Mouse (Mus musculus) forebrain, embryonic 14.5 days (tissue): ENCODE results near the gene Tmbim6. TPM values are rescaled to one million over a fixed set of nuclear protein-coding genes. Genes with fewer than 3 reads are reported as not detected.

ENCODE experiments used
- ATAC-seq: fragments of 200-750 bp; cut with Nextera tagmentation; 2 replicates; pipeline ENCODE4 v1.8.0; 2017; ENCODE audit warnings: mild to moderate bottlenecking, moderate library complexity
- DNase-seq: peaks from one replicate; pipeline ENCODE4 v3.0.0-alpha.2; 2015; ENCODE audit warnings: low spot score
- H3K27ac ChIP-seq: fragments of 300-500 bp; sonication (generic); 2 replicates; pipeline ENCODE4 v1.5.1; 2014; ENCODE audit warnings: low read depth, mild to moderate bottlenecking, control low read depth, low read length, moderate library complexity
- H3K27me3 ChIP-seq: fragments of 300-500 bp; sonication (generic); replicated peaks from 2 replicates; pipeline ENCODE4 v1.6.1; 2014; ENCODE audit warnings: low read length, control low read depth, mixed read lengths; ENCODE audit not compliant: control insufficient read depth, insufficient read depth
- H3K36me3 ChIP-seq: fragments of 300-500 bp; sonication (generic); 2 replicates; pipeline ENCODE4 v1.6.1; 2014; ENCODE audit warnings: low read length, control low read depth; ENCODE audit not compliant: control insufficient read depth, insufficient read depth
- H3K4me1 ChIP-seq: fragments of 300-500 bp; sonication (generic); 2 replicates; pipeline ENCODE4 v1.6.1; 2014; ENCODE audit warnings: antibody characterized with exemption, low read length, control low read depth; ENCODE audit not compliant: control insufficient read depth, insufficient read depth
- H3K4me2 ChIP-seq: fragments of 300-500 bp; sonication (generic); 2 replicates; pipeline ENCODE4 v1.6.1; 2014; ENCODE audit warnings: mild to moderate bottlenecking, control low read depth, low read length
- H3K4me3 ChIP-seq: fragments of 300-500 bp; sonication (generic); 2 replicates; pipeline ENCODE4 v1.5.1; 2014; ENCODE audit warnings: low read depth, low read length, control low read depth
- H3K9ac ChIP-seq: fragments of 300-500 bp; sonication (generic); 2 replicates; pipeline ENCODE4 v1.6.1; 2014; ENCODE audit warnings: mild to moderate bottlenecking, low read length, control low read depth, moderate library complexity
- H3K9me3 ChIP-seq: fragments of 300-500 bp; sonication (generic); replicated peaks from 2 replicates; pipeline ENCODE4 v1.6.1; 2016; ENCODE audit warnings: low read length, control low read depth, mixed read lengths; ENCODE audit not compliant: control insufficient read depth
- WGBS: fragments of 180-500 bp; shearing (Covaris S2); extraction: QIAGEN DNeasy Blood & Tissue Kit; methylation state at CpG from one replicate; pipeline ENCODE4 v1.1.7; 2014; 5-methylcytosine and 5-hydroxymethylcytosine counted together
- polyA plus RNA-seq: library from polyadenylated mRNA; unstranded; fragments of >200 nt; fragmentation: Nextera tagmentation; extraction: Ambion mirVana; gene quantifications from 2 replicates; pipeline ENCODE4 v1.2.1, GENCODE M21; 2014

Gene Tmbim6
- polyA plus RNA-seq: 230 and 247 TPM in 2 replicates

DNA sequence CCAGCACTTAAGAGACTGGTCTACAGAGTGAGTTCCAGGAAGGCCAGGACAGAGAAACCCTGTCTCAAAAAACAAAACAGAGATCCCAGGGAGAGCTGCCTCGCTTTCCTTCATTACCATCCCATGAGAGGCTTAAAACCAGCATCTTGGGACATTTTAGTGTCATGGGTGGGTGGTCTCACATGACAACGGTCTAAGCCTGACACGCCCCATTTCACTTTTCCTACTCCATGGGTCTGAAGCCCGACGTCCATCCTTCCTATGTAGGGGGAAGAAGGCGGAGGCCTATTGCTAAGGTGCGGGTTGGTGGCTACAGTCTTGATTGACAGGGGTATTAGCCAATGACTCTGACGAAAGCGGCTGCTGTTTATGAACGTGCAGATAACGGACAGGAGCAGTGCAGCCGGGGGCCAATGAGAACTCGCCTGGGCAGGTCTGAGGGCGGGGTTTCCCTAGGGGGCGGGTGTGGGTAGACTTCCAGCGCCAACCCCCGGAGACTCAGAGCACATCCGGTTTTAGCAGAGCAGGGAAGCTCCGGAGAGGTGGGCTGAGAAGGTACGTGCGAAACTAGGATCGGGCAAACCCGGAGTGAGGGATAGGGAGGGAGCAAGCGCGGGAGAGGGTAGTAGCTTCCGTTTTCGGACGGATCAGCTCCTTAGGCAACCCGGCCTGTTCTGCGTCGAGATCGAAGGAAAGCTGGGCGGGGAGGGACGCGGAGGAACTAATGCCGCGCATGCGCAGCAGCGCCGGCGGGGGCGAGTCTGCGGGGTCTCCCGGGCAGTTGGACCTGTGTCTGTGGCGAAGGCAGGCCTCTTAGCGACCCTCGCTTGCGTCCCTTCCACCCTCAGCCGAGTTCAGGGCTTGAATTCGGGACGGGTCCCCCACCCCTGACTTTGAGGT, at the start of gene Tmbim6:
TSS of gene Tmbim6 (plus strand) at position 397 of the 900 bp plus-strand sequence.
- H3K9ac ChIP-seq: peak within 1 kb of the TSS; percentile 82
- ATAC-seq (peak; percentile 100), DNase-seq (peak; percentile 100)
- no peaks in the 10 kb centered on the region for H3K9me3 ChIP-seq
- peak within 1 kb of the TSS; percentile 70 for H3K27ac ChIP-seq
- peaks cover 20% of the 10 kb centered on the region for H3K4me1 ChIP-seq
- under 1% methylated on average over 51 of the region's 51 CpGs for WGBS
- H3K36me3 ChIP-seq: no peaks in the 10 kb centered on the region
- H3K27me3 ChIP-seq: no peaks in the 10 kb centered on the region
- peak within 1 kb of the TSS; percentile 99 for H3K4me2 ChIP-seq
- peak within 1 kb of the TSS; percentile 79 for H3K4me3 ChIP-seq

DNA sequence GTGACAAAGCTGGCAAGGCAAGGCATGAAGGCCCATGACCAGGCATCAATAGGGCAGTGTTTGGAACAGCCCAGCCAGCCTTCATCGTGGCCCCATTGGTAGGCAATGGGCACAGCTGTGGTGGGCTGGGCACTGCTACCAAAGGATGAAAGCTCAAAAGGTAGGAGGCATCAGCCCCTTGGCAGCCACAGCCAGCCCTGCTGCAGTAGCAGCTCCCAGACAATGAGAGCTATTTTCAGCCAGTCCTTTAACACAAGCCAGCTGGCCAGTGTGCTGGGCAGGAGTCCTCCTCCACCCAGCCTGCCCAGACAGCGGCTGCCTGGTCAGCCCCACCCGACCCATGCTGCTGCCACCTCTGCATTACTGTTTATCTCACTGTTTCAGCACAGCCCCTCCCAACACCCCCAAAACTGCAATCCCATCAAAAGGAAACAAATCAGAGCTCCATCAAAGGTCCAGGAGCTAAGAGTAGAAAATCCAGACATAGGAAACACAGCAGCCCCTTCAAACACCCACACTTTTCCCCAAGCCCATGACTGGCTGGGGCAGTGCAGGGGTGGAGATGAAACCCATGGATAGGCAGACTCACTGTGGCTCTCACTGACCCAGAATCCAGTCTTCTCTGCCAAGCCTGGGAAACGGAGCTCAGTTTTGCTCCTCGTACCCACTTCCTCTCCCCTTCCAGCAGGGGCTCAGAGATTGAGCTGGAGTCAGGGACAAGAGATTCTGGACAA, 49.1 kb upstream of the Tmbim6 start:
- H3K4me2 ChIP-seq: no peak overlapping the region
- DNase-seq (peak; percentile 50), ATAC-seq (peak; percentile 74)
- no peak overlapping the region for H3K4me3 ChIP-seq
- H3K9ac ChIP-seq: no peak overlapping the region
- no peaks in the 10 kb centered on the region for H3K27me3 ChIP-seq
- H3K27ac ChIP-seq: peak overlapping the region; percentile 68; the same call in 1 of the 2 replicates
- H3K36me3 ChIP-seq: no peaks in the 10 kb centered on the region
- H3K9me3 ChIP-seq: no peaks in the 10 kb centered on the region
- peaks cover 10% of the 10 kb centered on the region for H3K4me1 ChIP-seq
- 59% methylated on average over 5 of the region's 5 CpGs for WGBS

DNA sequence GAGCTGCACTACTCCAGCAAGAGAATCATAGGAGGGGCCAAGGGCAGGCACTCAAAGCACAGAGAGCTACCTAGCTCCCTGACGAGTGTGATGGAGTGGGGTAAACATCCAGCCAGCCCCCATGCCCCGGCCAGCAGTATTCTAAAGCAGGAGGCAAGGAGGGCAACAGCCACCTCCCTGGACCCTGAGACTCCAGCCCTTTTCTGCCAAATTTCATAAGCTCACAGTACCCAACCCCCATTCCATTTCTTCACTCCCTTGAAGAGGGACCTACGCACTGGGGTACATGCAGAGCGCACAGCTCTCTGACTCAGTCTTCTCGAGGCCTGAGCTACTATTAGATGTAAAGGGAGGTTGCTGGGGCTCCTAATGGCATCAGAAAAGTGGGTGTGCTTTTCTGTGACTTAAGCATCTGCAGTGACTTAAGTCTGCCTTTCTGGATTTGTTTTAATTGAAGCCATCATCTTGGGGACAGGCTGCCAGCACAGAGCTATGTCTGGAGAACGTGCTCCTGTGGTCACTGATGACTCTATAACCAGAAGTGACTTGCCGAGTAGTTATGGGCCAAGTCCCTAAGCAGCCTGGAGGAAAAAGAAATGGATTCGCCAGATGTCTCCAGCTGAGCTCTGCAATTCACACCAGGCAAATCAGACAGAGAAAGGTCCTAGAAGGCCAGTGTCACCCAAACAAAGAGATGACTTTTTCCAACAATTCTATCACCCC, 48.4 kb upstream of the Tmbim6 start:
- ATAC-seq (no peak), DNase-seq (no peak)
- Histone ChIP-seq H3K4me1 (peaks cover 10% of the 10 kb centered on the region), H3K27me3 (no peaks in the 10 kb centered on the region), H3K27ac (peak overlapping the region; percentile 68; the same call in 1 of the 2 replicates), H3K9me3 (no peaks in the 10 kb centered on the region), H3K9ac (no peak overlapping the region), H3K36me3 (no peaks in the 10 kb centered on the region), H3K4me3 (no peak overlapping the region), H3K4me2 (no peak overlapping the region)
- 77% methylated on average over 8 of the region's 8 CpGs for WGBS

DNA sequence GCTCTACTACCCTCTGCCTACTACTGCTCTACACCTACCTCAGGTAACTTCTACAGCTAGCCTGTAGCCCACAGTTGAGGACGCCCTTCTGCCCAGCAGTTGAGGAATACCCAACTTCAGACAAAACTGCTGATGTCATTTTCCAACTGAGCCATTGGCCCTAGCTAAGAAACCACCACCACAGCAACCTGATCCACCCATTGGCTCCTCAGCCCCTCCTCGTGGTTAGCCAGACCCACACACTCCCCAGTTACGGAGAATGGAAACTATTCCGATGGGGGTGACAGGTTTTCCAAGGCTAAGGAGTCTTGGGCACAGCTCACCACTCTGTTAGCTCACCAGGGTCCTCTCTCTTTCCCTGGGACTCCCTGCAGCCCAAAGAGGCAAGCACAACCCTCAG, 47.7 kb upstream of the Tmbim6 start:
- Histone ChIP-seq H3K4me2 (no peak overlapping the region), H3K27ac (no peak overlapping the region), H3K27me3 (no peaks in the 10 kb centered on the region), H3K9ac (no peak overlapping the region), H3K36me3 (no peaks in the 10 kb centered on the region), H3K4me1 (peaks cover 10% of the 10 kb centered on the region), H3K9me3 (no peaks in the 10 kb centered on the region), H3K4me3 (no peak overlapping the region)
- ATAC-seq: no peak
- no peak for DNase-seq
- 87% methylated on average over 4 of the region's 4 CpGs for WGBS

DNA sequence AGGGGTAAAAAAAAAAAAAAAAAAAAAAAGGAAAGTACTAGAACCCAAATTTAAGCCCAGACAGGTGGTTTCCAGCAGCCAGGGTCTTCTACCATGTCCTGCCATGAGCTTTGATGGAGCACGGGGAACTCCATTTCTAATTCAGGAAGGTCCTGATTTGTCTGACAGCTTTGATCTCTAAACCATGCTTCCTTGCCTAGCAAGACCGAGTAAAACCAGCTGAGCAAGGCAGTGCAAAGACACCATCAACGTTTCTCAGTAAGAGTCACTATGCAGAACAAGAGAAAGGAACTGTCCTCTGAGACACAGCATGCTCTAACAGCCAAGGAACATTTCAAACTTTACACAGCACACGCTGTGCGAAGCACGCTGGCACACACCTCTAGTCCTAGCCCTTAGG, 41.1 kb upstream of the Tmbim6 start:
- no peak for DNase-seq
- Histone ChIP-seq H3K4me1 (no peaks in the 10 kb centered on the region), H3K4me3 (no peak overlapping the region), H3K4me2 (no peak overlapping the region), H3K9me3 (no peaks in the 10 kb centered on the region), H3K36me3 (no peaks in the 10 kb centered on the region), H3K27ac (no peak overlapping the region), H3K9ac (no peak overlapping the region), H3K27me3 (no peaks in the 10 kb centered on the region)
- WGBS: 83% methylated on average over 6 of the region's 6 CpGs
- ATAC-seq: no peak

DNA sequence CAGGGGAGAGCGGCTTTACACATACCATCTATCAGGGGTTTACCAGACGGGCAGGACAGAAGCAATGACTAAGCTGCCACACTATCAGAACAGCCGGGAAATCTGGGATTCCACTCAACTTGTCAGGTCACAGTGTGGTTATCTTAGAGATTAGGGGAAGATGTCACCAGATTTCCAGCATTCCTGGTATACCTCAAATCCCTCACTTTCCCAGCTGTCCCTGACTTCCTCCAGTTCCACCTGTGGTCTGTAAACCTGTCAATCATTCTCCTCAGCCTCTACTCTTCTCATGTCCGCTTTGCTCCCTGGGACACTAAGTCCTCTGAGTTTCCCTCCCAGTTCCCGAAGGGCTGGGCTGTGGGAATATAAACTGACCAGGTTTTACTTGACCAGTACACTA, 40.4 kb upstream of the Tmbim6 start:
- Histone ChIP-seq H3K4me2 (no peak overlapping the region), H3K9ac (no peak overlapping the region), H3K27me3 (no peaks in the 10 kb centered on the region), H3K4me3 (no peak overlapping the region), H3K4me1 (no peaks in the 10 kb centered on the region), H3K9me3 (no peaks in the 10 kb centered on the region), H3K27ac (no peak overlapping the region), H3K36me3 (no peaks in the 10 kb centered on the region)
- ATAC-seq: no peak
- 89% methylated on average over 5 of the region's 5 CpGs for WGBS
- no peak for DNase-seq

DNA sequence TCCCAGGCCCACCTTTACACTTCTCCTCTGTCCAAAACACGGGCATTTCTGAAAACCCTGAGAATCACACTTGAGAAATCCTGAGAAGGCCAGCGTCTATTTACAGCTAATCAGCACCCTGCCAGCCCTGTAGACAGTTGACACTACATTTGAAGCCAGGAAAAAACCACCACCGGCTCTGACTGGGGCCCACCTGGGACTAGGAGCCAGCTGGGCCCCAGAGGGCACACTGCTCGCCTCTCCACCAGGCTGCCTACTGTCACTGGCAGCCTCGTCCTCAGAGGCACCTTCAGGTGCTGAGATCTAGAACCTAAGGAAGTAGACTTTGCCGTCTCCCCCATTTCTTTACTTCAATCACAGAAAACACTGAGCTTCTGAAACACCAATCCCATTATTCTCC, 37.0 kb upstream of the Tmbim6 start:
- 79% methylated on average over 6 of the region's 6 CpGs for WGBS
- Histone ChIP-seq H3K4me3 (no peak overlapping the region), H3K9me3 (no peaks in the 10 kb centered on the region), H3K27me3 (no peaks in the 10 kb centered on the region), H3K9ac (no peak overlapping the region), H3K4me2 (no peak overlapping the region), H3K27ac (no peak overlapping the region), H3K36me3 (no peaks in the 10 kb centered on the region), H3K4me1 (no peaks in the 10 kb centered on the region)
- ATAC-seq (no peak), DNase-seq (no peak)

DNA sequence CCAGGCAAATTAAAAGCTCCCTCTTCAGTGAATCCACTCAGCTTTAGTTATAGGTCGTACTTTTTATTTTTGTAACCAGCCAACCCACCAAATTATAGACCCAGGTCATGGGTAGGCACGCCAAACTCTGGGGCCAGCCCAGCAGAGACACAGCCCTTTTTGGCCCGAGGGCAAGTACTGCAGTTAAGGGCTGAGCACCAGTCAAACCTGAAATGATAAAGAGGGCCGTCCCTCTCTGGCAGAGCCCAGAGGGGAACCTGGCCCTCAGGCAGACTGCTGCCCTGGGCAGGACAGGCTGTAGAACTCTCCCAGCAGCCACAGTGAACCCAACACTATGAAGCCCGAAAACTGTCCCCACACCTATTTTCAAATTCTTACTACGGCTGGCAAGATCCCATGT, 36.2 kb upstream of the Tmbim6 start:
- Histone ChIP-seq H3K9me3 (no peaks in the 10 kb centered on the region), H3K9ac (no peak overlapping the region), H3K4me1 (no peaks in the 10 kb centered on the region), H3K4me3 (no peak overlapping the region), H3K4me2 (no peak overlapping the region), H3K27ac (no peak overlapping the region), H3K36me3 (no peaks in the 10 kb centered on the region), H3K27me3 (no peaks in the 10 kb centered on the region)
- 85% methylated on average over 6 of the region's 6 CpGs for WGBS
- DNase-seq (no peak), ATAC-seq (no peak)
